Mouse (Mus musculus) adrenal gland, adult 18-20 months (tissue): ENCODE measurements around the gene Rab8b. TPM values are rescaled to one million over a fixed set of nuclear protein-coding genes. Genes with fewer than 3 reads are reported as not detected.

ENCODE experiments used
- total RNA-seq, 2 experiments: library from RNA; stranded (reverse); gene quantifications; 1 replicate in 1 of 2; 2 replicates in 1 of 2; pipeline ENCODE4 v1.2.3; 2021

The Rab8b gene
- total RNA-seq, 2 experiments from 2014 or later, result 16.8 to 23.8 TPM

Other genes with a start within 250 kb of the Rab8b start
- under 1 TPM; 0.43 to 0.93 TPM for gene Car12, start 206.0 kb downstream of the Rab8b start, total RNA-seq
- 1 to 10 TPM; 8.0 to 9.6 TPM for gene Aph1b, start 124.2 kb downstream of the Rab8b start, total RNA-seq
- under 1 TPM; 0.22 to 0.23 TPM for gene Gm10647, start 122.6 kb downstream of the Rab8b start, total RNA-seq
- gene Aph1c, start 85.0 kb downstream of the Rab8b start, total RNA-seq, result 1 to 10 TPM; 2.7 to 6.6 TPM
- gene Rps27l, start 26.4 kb upstream of the Rab8b start, total RNA-seq, result 100 to 1,000 TPM; 290 to 293 TPM
- gene Lactb, start 55.8 kb upstream of the Rab8b start, total RNA-seq, result 10 to 100 TPM; 15.4 to 20.0 TPM
- 100 to 1,000 TPM; 158 to 306 TPM for gene Tpm1, start 129.7 kb upstream of the Rab8b start, total RNA-seq